Mouse (Mus musculus) left cerebral cortex, adult 2 months (tissue): Measurements from ENCODE around the gene Actbl2. TPM values are rescaled to one million over a fixed set of nuclear protein-coding genes. Genes with fewer than 3 reads are reported as not detected.

Experiments used
- DNase-seq, 2 experiments: peaks; one replicate each; pipeline ENCODE4 v3.0.0; 2021 to 2022; ENCODE audit warnings: low spot score in 2 of 2, mixed read lengths in 1 of 2; ENCODE audit errors: extremely low spot score in 1 of 2
- H3K27ac ChIP-seq: fragments of 200-600 bp; 2 replicates; pipeline ENCODE4 v1.8.1; 2022
- H3K4me3 ChIP-seq: fragments of 200-600 bp; 2 replicates; pipeline ENCODE4 v1.8.1; 2022
- CTCF ChIP-seq: fragments of 200-600 bp; IDR thresholded peaks from 2 replicates; pipeline ENCODE4 v1.8.1; 2022; ENCODE audit warnings: antibody characterized with exemption, mild to moderate bottlenecking, moderate library complexity
- intact Hi-C: fragments of 180-260 bp; cut with DNase I; formaldehyde crosslinking; loops from one replicate; pipeline ENCODE4 v1.15.1; 2025
- total RNA-seq, 2 experiments: library from RNA; stranded (reverse); gene quantifications; 2 replicates each; pipeline ENCODE4 v1.2.3; 2021

Gene Actbl2
- total RNA-seq, 2 experiments from 2014 or later: not detected

DNA sequence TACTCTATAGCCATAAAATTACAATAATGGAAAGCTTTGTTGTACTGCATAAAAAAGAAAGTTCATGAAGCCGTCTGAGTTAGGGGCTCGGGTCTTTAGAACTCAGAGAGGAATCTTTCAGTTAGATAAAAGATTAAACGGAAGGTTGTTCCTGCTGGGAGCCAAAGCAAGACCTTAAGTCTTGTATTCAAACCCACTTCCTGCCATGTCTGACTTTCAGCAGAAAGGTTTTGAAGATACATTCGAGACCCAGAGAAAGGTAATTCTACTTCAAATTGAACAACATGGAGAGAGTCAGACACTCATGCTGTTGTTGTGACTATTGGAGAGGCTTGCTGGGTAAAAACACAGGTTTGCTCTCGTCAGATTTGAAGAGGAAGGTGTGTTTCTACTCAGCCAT is 3.0 kb upstream of the Actbl2 start:
- intact Hi-C loops: no loop called here
- no peak overlapping the region for H3K27ac ChIP-seq
- DNase-seq: no peak
- no peak overlapping the region for H3K4me3 ChIP-seq
- no peak for TF ChIP-seq CTCF

DNA sequence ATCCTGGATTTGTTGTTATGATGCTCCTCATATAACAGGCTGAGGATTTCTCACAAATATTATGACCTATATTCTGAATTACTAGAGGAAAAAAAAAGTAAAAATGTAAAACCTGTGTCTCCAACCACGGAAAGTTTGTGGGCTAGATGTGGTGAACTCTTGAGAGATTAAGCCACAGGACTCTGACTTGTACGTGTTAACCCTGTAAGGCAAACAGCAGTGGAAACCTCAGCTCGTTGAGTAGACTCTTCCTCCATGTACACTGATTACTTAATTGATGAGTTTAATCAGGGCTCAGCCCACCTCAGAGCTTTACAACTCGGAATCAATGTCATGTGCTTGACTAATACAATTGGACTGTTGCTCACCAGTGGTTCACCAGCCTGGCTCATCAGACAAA is 3.2 kb downstream of the Actbl2 start:
- TF ChIP-seq CTCF: no peak
- no peak for DNase-seq
- Histone ChIP-seq H3K4me3 (no peak overlapping the region), H3K27ac (no peak overlapping the region; the same call in 1 of the 2 replicates)
- intact Hi-C loops: no loop called here

DNA sequence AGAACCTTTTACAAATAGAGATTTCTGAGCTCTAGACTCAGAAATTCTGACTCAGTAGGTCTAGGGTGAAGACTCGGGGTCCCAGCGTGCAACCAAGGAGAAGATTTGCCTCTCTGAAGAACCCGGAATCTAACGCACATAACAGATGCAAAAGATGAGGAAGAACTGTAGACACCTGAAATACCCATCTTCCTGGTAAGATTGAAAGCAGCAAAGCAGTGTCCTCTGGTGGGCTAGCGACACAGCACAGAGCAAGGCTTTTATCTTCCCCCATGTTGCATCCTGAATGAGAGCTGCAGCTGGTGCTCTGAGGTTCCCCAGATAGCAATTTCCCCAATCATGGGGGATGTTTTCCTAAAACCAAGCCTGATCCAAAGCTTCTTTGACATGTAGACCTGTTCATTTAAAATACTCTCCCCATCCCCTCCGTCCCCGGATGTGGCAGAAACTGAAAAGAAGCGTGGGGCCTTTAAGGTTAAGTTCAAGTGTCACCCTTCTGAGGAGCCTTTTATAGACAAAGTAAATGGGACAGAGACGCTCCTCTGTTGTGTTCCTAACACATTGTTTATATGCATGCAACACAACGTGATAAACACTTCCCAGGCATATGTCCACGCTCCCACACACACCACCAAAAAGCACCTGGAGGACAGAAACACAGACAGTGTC is 3.7 kb downstream of the Actbl2 start:
- TF ChIP-seq CTCF: no peak

GRCm38 (mm10) chr13:111259093-111259491 is 4.3 kb downstream of the Actbl2 start:
- H3K4me3 ChIP-seq: no peak overlapping the region
- DNase-seq: no peak
- H3K27ac ChIP-seq: no peak overlapping the region
- intact Hi-C loops: no loop called here
- TF ChIP-seq CTCF: no peak

More for the DNA sequence above, 3.7 kb downstream of the Actbl2 start:
- no peak overlapping the region for H3K27ac ChIP-seq
- no peak overlapping the region for H3K4me3 ChIP-seq
- DNase-seq: no peak
- intact Hi-C loops: no loop called here

DNA sequence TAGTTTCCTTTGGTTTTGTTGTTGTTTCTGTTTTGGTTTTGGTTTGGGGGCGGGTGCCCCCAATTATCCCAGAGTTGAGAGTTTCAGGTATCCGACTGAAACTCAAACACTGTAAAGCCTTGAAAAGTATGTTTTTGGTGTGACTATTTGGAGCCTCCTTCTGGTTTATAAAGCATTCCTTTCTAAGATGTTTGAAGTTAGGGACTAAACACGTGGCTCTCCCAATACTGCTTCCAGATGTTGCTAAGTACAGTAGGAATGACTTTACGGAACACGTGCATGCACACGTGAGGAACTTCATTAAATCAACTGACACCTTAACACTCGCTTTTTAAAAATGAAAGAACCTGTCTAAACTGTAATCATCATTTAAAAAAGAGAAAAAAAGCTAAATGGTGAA is 4.9 kb downstream of the Actbl2 start:
- no peak overlapping the region for H3K27ac ChIP-seq
- intact Hi-C loops: no loop called here
- TF ChIP-seq CTCF: no peak
- H3K4me3 ChIP-seq: no peak overlapping the region
- no peak for DNase-seq

GRCm38 (mm10) chr13:111263186-111263585 is 8.4 kb downstream of the Actbl2 start:
- no peak for TF ChIP-seq CTCF
- Histone ChIP-seq H3K27ac (no peak overlapping the region), H3K4me3 (no peak overlapping the region)
- intact Hi-C loops: no loop called here
- no peak for DNase-seq

- peak overlapping the region; percentile 50; the same call in 1 of the 2 replicates for H3K27ac ChIP-seq
- DNase-seq: no peak
- intact Hi-C loops: no loop called here
- no peak for TF ChIP-seq CTCF
- H3K4me3 ChIP-seq: no peak overlapping the region
Measured at GRCm38 (mm10) chr13:111263758-111264157, 8.9 kb downstream of the Actbl2 start.

- no peak for DNase-seq
- intact Hi-C loops: no loop called here
- Histone ChIP-seq H3K4me3 (no peak overlapping the region), H3K27ac (peak overlapping the region; percentile 51)
- no peak for TF ChIP-seq CTCF
Measured at GRCm38 (mm10) chr13:111265231-111266000, 10.6 kb downstream of the Actbl2 start.

GRCm38 (mm10) chr13:111266855-111267254 is 12.0 kb downstream of the Actbl2 start:
- Histone ChIP-seq H3K27ac (peak overlapping the region; percentile 41; the same call in 1 of the 2 replicates), H3K4me3 (no peak overlapping the region)
- DNase-seq: no peak
- intact Hi-C loops: no loop called here
- no peak for TF ChIP-seq CTCF

DNA sequence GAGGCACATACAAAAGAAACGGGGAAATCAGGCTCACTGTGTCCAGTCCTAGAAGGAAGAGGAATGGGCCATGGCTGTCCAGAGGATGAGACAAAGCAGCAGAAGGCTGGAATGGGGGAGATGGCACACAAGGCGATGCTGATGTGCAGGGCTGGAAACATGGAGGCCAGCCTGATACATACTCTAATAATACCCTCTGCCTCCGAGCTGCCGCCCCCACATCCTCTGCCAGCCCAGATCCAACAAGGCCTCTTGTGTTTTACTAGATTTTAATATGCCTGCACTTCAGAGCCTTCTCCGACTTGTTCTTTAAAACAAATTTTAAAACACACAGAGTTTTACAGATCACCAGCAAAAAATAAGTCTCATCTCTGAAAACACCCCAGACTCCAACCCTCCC is 14.2 kb downstream of the Actbl2 start:
- Histone ChIP-seq H3K4me3 (no peak overlapping the region), H3K27ac (peak overlapping the region; percentile 72)
- intact Hi-C loops: loop anchor here (2.0 kb wide), 1 partner anchor 126 kb away; no protein-coding TSS in a partner anchor
- no peak for DNase-seq
- TF ChIP-seq CTCF: no peak

GRCm38 (mm10) chr13:111269789-111270335 is 15.0 kb downstream of the Actbl2 start:
- intact Hi-C loops: loop anchor here (2.0 kb wide), 1 partner anchor 125 kb away; no protein-coding TSS in a partner anchor
- Histone ChIP-seq H3K4me3 (no peak overlapping the region), H3K27ac (peak overlapping the region; percentile 3)
- DNase-seq: no peak
- no peak for TF ChIP-seq CTCF

DNA sequence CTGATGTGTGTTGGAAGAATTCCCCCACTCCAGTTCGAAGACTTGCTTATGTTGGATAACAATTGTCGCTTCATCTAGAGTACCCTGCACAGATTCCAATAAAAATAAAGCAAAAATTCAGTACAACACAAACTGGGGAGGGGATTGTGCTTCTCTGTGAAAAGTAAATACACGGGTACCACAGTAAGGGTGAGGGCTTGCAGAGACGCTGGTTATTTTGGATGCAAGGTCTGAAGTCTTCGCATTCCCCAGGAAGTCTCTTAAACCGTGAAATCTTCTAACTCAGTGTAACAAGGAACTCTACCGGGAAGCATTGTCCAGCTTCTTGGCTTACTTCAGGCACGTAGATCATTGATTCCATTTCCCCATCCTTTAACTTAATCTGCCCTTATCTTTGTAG is 17.1 kb downstream of the Actbl2 start:
- no peak for TF ChIP-seq CTCF
- Histone ChIP-seq H3K27ac (no peak overlapping the region), H3K4me3 (no peak overlapping the region)
- intact Hi-C loops: no loop called here
- no peak for DNase-seq
